In genomic region chr10:6020944-6021684, GRCm38 (mm10) we compare ENCODE assay signal across 19 mouse cellular contexts.
DNase-seq lines count a peak whose midpoint lies in the region; ATAC-seq and TF ChIP-seq lines count a peak whose summit lies in the region.
"Had no signal": no experiment of that assay in that cellular context is flagged by ENCODE, and none has a peak within 500 bp of the region (broad histone marks: within the 10 kb centered on the region; RNA-seq: fewer than 3 reads in every experiment).

No protein-coding gene starts in this region.

- no peak overlapping the region for H3K4me2 ChIP-seq in lung, embryonic 14.5 days
- H3K4me2 ChIP-seq in heart, embryonic 12.5 days: no peak overlapping the region
- H3K4me2 ChIP-seq: hindbrain, embryonic 15.5 days; liver, embryonic 13.5 days; midbrain, embryonic 13.5 days had no signal

- DNase-seq in heart, adult 11 months: peak; percentile 98
- no peak for DNase-seq in heart, embryonic 10.5 days (ENCODE audit: low spot score)
- DNase-seq in lung, embryonic 14.5 days: peak; percentile 11
- no peak for DNase-seq in lung, postnatal 36 days
- peak; percentile 28 to 42 for DNase-seq in heart, postnatal 36 days
- DNase-seq in T-cell, adult 2 months (ENCODE audit: low spot score): no peak
- DNase-seq in Muller cell, postnatal 12 days (ENCODE audit: inconsistent ontology term): no peak
- DNase-seq: adrenal gland, postnatal 25 days; cerebellum, adult 2 months; forebrain, postnatal 0 days; gastrocnemius, adult 2 months; liver, embryonic 13.5 days; lung, postnatal 4 days had no signal

- H3K9ac ChIP-seq in lung, embryonic 14.5 days: no peak overlapping the region
- H3K9ac ChIP-seq in heart, embryonic 12.5 days: no peak overlapping the region
- H3K9ac ChIP-seq: forebrain, postnatal 0 days; hindbrain, embryonic 15.5 days; liver, embryonic 13.5 days; midbrain, embryonic 13.5 days had no signal

- no peak overlapping the region for H3K4me3 ChIP-seq in heart, embryonic 10.5 days
- H3K4me3 ChIP-seq in lung, embryonic 14.5 days (ENCODE audit: low read depth, low read length): no peak overlapping the region
- no peak overlapping the region for H3K4me3 ChIP-seq in heart, embryonic 12.5 days
- H3K4me3 ChIP-seq: gastrocnemius, adult 2 months; hindbrain, embryonic 15.5 days; left cerebral cortex, adult 2 months; liver, embryonic 13.5 days; midbrain, embryonic 13.5 days; myocyte had no signal

- no peak overlapping the region for H3K27ac ChIP-seq in heart, embryonic 10.5 days
- no peak overlapping the region for H3K27ac ChIP-seq in lung, embryonic 14.5 days (ENCODE audit: low read depth)
- no peak overlapping the region for H3K27ac ChIP-seq in heart, embryonic 12.5 days (ENCODE audit: poor library complexity, severe bottlenecking)
- H3K27ac ChIP-seq: gastrocnemius, adult 2 months; hindbrain, embryonic 15.5 days; left cerebral cortex, adult 2 months; liver, embryonic 13.5 days; midbrain, embryonic 13.5 days had no signal

- 27% methylated on average over 9 of the region's 9 CpGs for WGBS in heart, embryonic 10.5 days
- 41% methylated on average over 9 of the region's 9 CpGs for WGBS in lung, embryonic 14.5 days
- WGBS in heart, embryonic 12.5 days: 23% methylated on average over 9 of the region's 9 CpGs

- no peaks in the 10 kb centered on the region for H3K9me3 ChIP-seq in heart, embryonic 10.5 days
- H3K9me3 ChIP-seq in lung, embryonic 14.5 days (ENCODE audit: low read depth, low read length): no peaks in the 10 kb centered on the region
- no peaks in the 10 kb centered on the region for H3K9me3 ChIP-seq in heart, embryonic 12.5 days (replicated peaks)
- H3K9me3 ChIP-seq: hindbrain, embryonic 15.5 days; liver, embryonic 13.5 days; midbrain, embryonic 13.5 days had no signal

- intact Hi-C loops in heart, postnatal 36 days (cut with DNase I): no loop called here

- no peaks in the 10 kb centered on the region for H3K27me3 ChIP-seq in heart, embryonic 10.5 days (ENCODE audit: insufficient read depth, poor library complexity, severe bottlenecking)
- H3K27me3 ChIP-seq in lung, embryonic 14.5 days (ENCODE audit: insufficient read depth, low read length): no peaks in the 10 kb centered on the region
- no peaks in the 10 kb centered on the region for H3K27me3 ChIP-seq in heart, embryonic 12.5 days (replicated peaks)
- H3K27me3 ChIP-seq: hindbrain, embryonic 15.5 days; liver, embryonic 13.5 days; midbrain, embryonic 13.5 days had no signal

- peaks cover 8% of the 10 kb centered on the region for H3K4me1 ChIP-seq in heart, embryonic 10.5 days
- H3K4me1 ChIP-seq in lung, embryonic 14.5 days (ENCODE audit: insufficient read depth): no peaks in the 10 kb centered on the region
- H3K4me1 ChIP-seq in heart, embryonic 12.5 days (replicated peaks): peaks cover 8% of the 10 kb centered on the region
- H3K4me1 ChIP-seq: hindbrain, embryonic 15.5 days; liver, embryonic 13.5 days; midbrain, embryonic 13.5 days had no signal

- no peaks in the 10 kb centered on the region for H3K36me3 ChIP-seq in heart, embryonic 10.5 days
- H3K36me3 ChIP-seq in lung, embryonic 14.5 days (ENCODE audit: insufficient read depth): no peaks in the 10 kb centered on the region
- H3K36me3 ChIP-seq in heart, embryonic 12.5 days: no peaks in the 10 kb centered on the region
- H3K36me3 ChIP-seq: hindbrain, embryonic 15.5 days; liver, embryonic 13.5 days; midbrain, embryonic 13.5 days had no signal

- no peak; the same call in 1 of the 2 replicates for ATAC-seq in lung, embryonic 14.5 days (ENCODE audit: insufficient read depth)
- ATAC-seq in heart, embryonic 12.5 days (ENCODE audit: insufficient number of reproducible peaks, low FRiP score): 0 out of 2 replicates have a peak, but pooled peaks have one; percentile 45
- ATAC-seq: activated CD4-positive, CD25-positive, alpha-beta regulatory T cell, adult 4 months; forebrain, postnatal 0 days; midbrain, embryonic 13.5 days had no signal

- no peak for TF ChIP-seq CTCF in lung, embryonic 14.5 days (IDR thresholded peaks at IDR 0.05; ENCODE audit: low read depth)

Comparison
In these comparisons a context has a peak if more than half of its experiments do, and no peak if none do; other contexts are left out.
1. DNase-seq: peak in heart, adult 11 months (single experiment), lung, embryonic 14.5 days (single experiment) and heart, postnatal 36 days (2 of 2); none in heart, embryonic 10.5 days (single experiment), lung, postnatal 36 days (single experiment), T-cell, adult 2 months (single experiment) and Muller cell, postnatal 12 days (single experiment).